ENCODE assay signal across 11 mouse cellular contexts in the genomic region with DNA sequence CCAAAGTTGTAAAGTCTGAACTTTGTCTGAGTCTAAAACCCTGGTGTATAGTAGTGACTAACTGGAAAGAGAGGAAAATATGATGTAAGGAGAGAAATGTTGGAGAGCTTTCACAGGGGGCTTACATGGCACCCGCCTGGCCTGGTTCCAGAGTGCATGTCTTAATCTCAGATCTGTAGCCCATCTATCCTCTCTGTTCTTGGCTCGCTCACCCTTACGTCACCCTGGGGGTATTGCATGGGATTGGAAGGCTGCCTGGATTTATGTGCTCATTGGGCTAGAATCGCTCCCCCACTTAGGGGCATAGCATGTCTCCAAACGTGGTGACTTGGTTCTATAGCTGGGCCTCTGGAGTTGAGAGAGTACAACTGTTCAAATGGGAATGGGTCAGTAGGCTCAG. TPM values are rescaled to one million over a fixed set of nuclear protein-coding genes. Genes with fewer than 3 reads are reported as not detected.
A peak's percentile ranks its signal among the peaks of the same experiment; 100 is the strongest.
DNase-seq lines count a peak whose midpoint lies in the region; ATAC-seq and TF ChIP-seq lines count a peak whose summit lies in the region.
"Had no signal": no experiment of that assay in that cellular context is flagged by ENCODE, and none has a peak within 500 bp of the region (broad histone marks: within the 10 kb centered on the region; RNA-seq: fewer than 3 reads in every experiment).

No protein-coding gene starts in this region.

- no peaks in the 10 kb centered on the region for H3K27me3 ChIP-seq in hindbrain, embryonic 10.5 days (ENCODE audit: insufficient read depth, poor library complexity, severe bottlenecking)
- no peaks in the 10 kb centered on the region for H3K27me3 ChIP-seq in hindbrain, embryonic 11.5 days (ENCODE audit: control insufficient read depth, insufficient read depth, low read length)
- H3K27me3 ChIP-seq in forebrain, postnatal 0 days (ENCODE audit: insufficient read depth, low read length), result no peaks in the 10 kb centered on the region
- no peaks in the 10 kb centered on the region for H3K27me3 ChIP-seq in midbrain, embryonic 13.5 days
- H3K27me3 ChIP-seq: megakaryocyte, embryonic 14.5 days had no signal

- H3K36me3 ChIP-seq in hindbrain, embryonic 10.5 days, result no peaks in the 10 kb centered on the region
- H3K36me3 ChIP-seq in hindbrain, embryonic 11.5 days (ENCODE audit: control insufficient read depth, insufficient read depth, low read length), result no peaks in the 10 kb centered on the region
- no peaks in the 10 kb centered on the region for H3K36me3 ChIP-seq in forebrain, postnatal 0 days (ENCODE audit: insufficient read depth)
- H3K36me3 ChIP-seq in midbrain, embryonic 13.5 days, result no peaks in the 10 kb centered on the region

- peaks cover 52% of the 10 kb centered on the region for H3K4me1 ChIP-seq in hindbrain, embryonic 10.5 days (replicated peaks)
- H3K4me1 ChIP-seq in hindbrain, embryonic 11.5 days (replicated peaks; ENCODE audit: control insufficient read depth, insufficient read depth, low read length), result peaks cover 5% of the 10 kb centered on the region; the same call in 1 of the 2 replicates
- peaks cover 21% of the 10 kb centered on the region for H3K4me1 ChIP-seq in forebrain, postnatal 0 days (ENCODE audit: insufficient read depth)
- peaks cover 40% of the 10 kb centered on the region for H3K4me1 ChIP-seq in midbrain, embryonic 13.5 days (replicated peaks)
- H3K4me1 ChIP-seq: megakaryocyte, embryonic 14.5 days had no signal

- no peak overlapping the region for H3K4me2 ChIP-seq in hindbrain, embryonic 11.5 days (replicated peaks; ENCODE audit: low read depth, low read length)
- H3K4me2 ChIP-seq in forebrain, postnatal 0 days (ENCODE audit: low read depth), result no peak overlapping the region
- no peak overlapping the region for H3K4me2 ChIP-seq in midbrain, embryonic 13.5 days (replicated peaks)

- no peak for DNase-seq in hindbrain, embryonic 10.5 days (ENCODE audit: low spot score)
- no peak for DNase-seq in hindbrain, embryonic 11.5 days (ENCODE audit: low spot score)
- DNase-seq in brain, embryonic 14.5 days (ENCODE audit: low read depth), result peak; percentile 92
- peak; percentile 38 for DNase-seq in forebrain, postnatal 0 days
- no peak for DNase-seq in cerebellum, adult 8-10 months
- no peak for DNase-seq in frontal cortex, adult 2 months (ENCODE audit: extremely low spot score in 1 of 2, low spot score in 1 of 2)
- DNase-seq: gastrocnemius, postnatal 25 days; kidney, adult 9 months; thymus, postnatal 14 days had no signal

- ATAC-seq in hindbrain, embryonic 11.5 days (ENCODE audit: low FRiP score), result no peak
- ATAC-seq in forebrain, postnatal 0 days, result no peak
- peak; percentile 38; the same call in 1 of the 2 replicates for ATAC-seq in midbrain, embryonic 13.5 days

- no peaks in the 10 kb centered on the region for H3K9me3 ChIP-seq in hindbrain, embryonic 10.5 days
- H3K9me3 ChIP-seq in hindbrain, embryonic 11.5 days (ENCODE audit: control insufficient read depth, low read length), result no peaks in the 10 kb centered on the region
- H3K9me3 ChIP-seq in forebrain, postnatal 0 days (ENCODE audit: low read length), result no peaks in the 10 kb centered on the region
- H3K9me3 ChIP-seq in midbrain, embryonic 13.5 days, result no peaks in the 10 kb centered on the region

- no peak for TF ChIP-seq POLR2A in brain, embryonic 14.5 days (IDR thresholded peaks at IDR 0.05; ENCODE audit: borderline replicate concordance, extremely low read depth, insufficient read depth, insufficient read length, poor library complexity, severe bottlenecking)

- WGBS in hindbrain, embryonic 10.5 days, result 91% methylated on average over 5 of the region's 5 CpGs
- WGBS in hindbrain, embryonic 11.5 days, result 84% methylated on average over 5 of the region's 5 CpGs
- WGBS in forebrain, postnatal 0 days, result 49% methylated on average over 5 of the region's 5 CpGs
- WGBS in midbrain, embryonic 13.5 days, result 81% methylated on average over 5 of the region's 5 CpGs

- no peak for TF ChIP-seq CTCF in brain, embryonic 14.5 days (IDR thresholded peaks at IDR 0.05; ENCODE audit: borderline replicate concordance, extremely low read depth, insufficient read depth, insufficient read length)
- no peak for TF ChIP-seq CTCF in forebrain, postnatal 0 days (IDR thresholded peaks at IDR 0.05; ENCODE audit: low read depth)

- no peak overlapping the region for H3K4me3 ChIP-seq in hindbrain, embryonic 10.5 days
- H3K4me3 ChIP-seq in hindbrain, embryonic 11.5 days (ENCODE audit: low read depth, low read length), result no peak overlapping the region
- H3K4me3 ChIP-seq in forebrain, postnatal 0 days (ENCODE audit: low read depth, low read length), result no peak overlapping the region
- no peak overlapping the region for H3K4me3 ChIP-seq in midbrain, embryonic 13.5 days (replicated peaks)

- H3K27ac ChIP-seq in hindbrain, embryonic 10.5 days, result peak overlapping the region; percentile 82; the same call in 1 of the 2 replicates
- H3K27ac ChIP-seq in hindbrain, embryonic 11.5 days (ENCODE audit: low read depth, low read length), result no peak overlapping the region
- H3K27ac ChIP-seq in forebrain, postnatal 0 days (ENCODE audit: low read depth, low read length), result no peak overlapping the region
- peak overlapping the region; percentile 84; the same call in 1 of the 2 replicates for H3K27ac ChIP-seq in midbrain, embryonic 13.5 days

- H3K9ac ChIP-seq in hindbrain, embryonic 11.5 days (ENCODE audit: low read depth, low read length), result no peak overlapping the region
- H3K9ac ChIP-seq in forebrain, postnatal 0 days, result no peak overlapping the region
- no peak overlapping the region for H3K9ac ChIP-seq in midbrain, embryonic 13.5 days (replicated peaks)

RNA-seq across cellular contexts. Expression of gene Dok5, which starts 26.6 kb away (rescaled TPM):
- 8.5 and 12.7 TPM in 2 replicates for polyA plus RNA-seq in hindbrain, embryonic 10.5 days (2016; fragmentation: Nextera tagmentation; extraction: Ambion mirVana)
- polyA plus RNA-seq in hindbrain, embryonic 11.5 days (2014; fragmentation: Nextera tagmentation; extraction: Ambion mirVana), result 18.0 and 19.4 TPM in 2 replicates
- polyA plus RNA-seq in brain, embryonic 14.5 days (2012; rRNA removed), result 30.6 and 35.0 TPM in 2 replicates
- total RNA-seq in forebrain, postnatal 0 days (2014; rRNA removed), result 50.2 and 93.9 TPM in 2 replicates
- 79.9 and 128 TPM in 2 replicates for polyA plus RNA-seq in forebrain, postnatal 0 days (2015; fragmentation: Nextera tagmentation; extraction: Ambion mirVana)
- 41.1 and 42.7 TPM in 2 replicates for polyA plus RNA-seq in midbrain, embryonic 13.5 days (2015; fragmentation: Nextera tagmentation; extraction: Ambion mirVana)
- polyA plus RNA-seq in frontal cortex, adult 2 months (2012; rRNA removed), result 28.9 and 30.2 TPM in 2 replicates

Comparison
In these comparisons a context has a peak if more than half of its experiments do, and no peak if none do; other contexts are left out.
1. H3K27ac ChIP-seq: peak in hindbrain, embryonic 10.5 days (single experiment) and midbrain, embryonic 13.5 days (single experiment); none in hindbrain, embryonic 11.5 days (single experiment) and forebrain, postnatal 0 days (single experiment).
2. DNase-seq: peak in brain, embryonic 14.5 days (single experiment) and forebrain, postnatal 0 days (single experiment); none in hindbrain, embryonic 10.5 days (single experiment), hindbrain, embryonic 11.5 days (single experiment), cerebellum, adult 8-10 months (single experiment) and frontal cortex, adult 2 months (0 of 2).